Mouse (Mus musculus): ENCODE measurements around the gene Slc41a2. TPM values are rescaled to one million over a fixed set of nuclear protein-coding genes. Genes with fewer than 3 reads are reported as not detected.

Gene Slc41a2
- polyA plus RNA-seq, 1 experiment from 2014 or later, result 0.36 TPM

GRCm38 (mm10) chr10:83185121-83185520 lies 152.6 kb downstream of the Slc41a2 start:
- Histone ChIP-seq H3K4me1 (peaks cover 22% of the 10 kb centered on the region), H3K36me3 (replicated peaks) (no peaks in the 10 kb centered on the region), H3K4me3 (no peak overlapping the region), H3K27ac (no peak overlapping the region), H3K27me3 (ENCODE audit: poor library complexity, severe bottlenecking) (no peaks in the 10 kb centered on the region), H3K9me3 (no peaks in the 10 kb centered on the region)
- DNase-seq (ENCODE audit: extremely low spot score, low spot score), result no peak
- 91% methylated on average over 6 of the region's 6 CpGs for WGBS

- peaks cover 22% of the 10 kb centered on the region for H3K4me1 ChIP-seq
- WGBS, result 81% methylated on average over 7 of the region's 7 CpGs
- H3K36me3 ChIP-seq (replicated peaks), result no peaks in the 10 kb centered on the region
- no peak overlapping the region for H3K4me3 ChIP-seq
- H3K9me3 ChIP-seq, result no peaks in the 10 kb centered on the region
- no peaks in the 10 kb centered on the region for H3K27me3 ChIP-seq (ENCODE audit: poor library complexity, severe bottlenecking)
- H3K27ac ChIP-seq, result peak overlapping the region; percentile 25; the same call in 1 of the 2 replicates
- no peak for DNase-seq (ENCODE audit: extremely low spot score, low spot score)
These were observed 153.1 kb downstream of the Slc41a2 start for GRCm38 (mm10) chr10:83184480-83185069.

- no peak for DNase-seq (ENCODE audit: extremely low spot score, low spot score)
- 81% methylated on average over 12 of the region's 12 CpGs for WGBS
- Histone ChIP-seq H3K27me3 (ENCODE audit: poor library complexity, severe bottlenecking) (no peaks in the 10 kb centered on the region), H3K4me3 (no peak overlapping the region), H3K4me1 (peaks cover 22% of the 10 kb centered on the region), H3K9me3 (no peaks in the 10 kb centered on the region), H3K36me3 (replicated peaks) (no peaks in the 10 kb centered on the region), H3K27ac (peak overlapping the region; percentile 25; the same call in 1 of the 2 replicates)
These were observed 153.8 kb downstream of the Slc41a2 start for GRCm38 (mm10) chr10:83183634-83184479.

GRCm38 (mm10) chr10:83182573-83182960 lies 155.1 kb downstream of the Slc41a2 start:
- Histone ChIP-seq H3K36me3 (replicated peaks) (no peaks in the 10 kb centered on the region), H3K27ac (no peak overlapping the region), H3K9me3 (no peaks in the 10 kb centered on the region), H3K4me1 (peaks cover 22% of the 10 kb centered on the region), H3K4me3 (no peak overlapping the region), H3K27me3 (ENCODE audit: poor library complexity, severe bottlenecking) (no peaks in the 10 kb centered on the region)
- WGBS, result 31% methylated on average over 8 of the region's 8 CpGs
- peak; percentile 66 for DNase-seq (ENCODE audit: extremely low spot score, low spot score)

- H3K4me3 ChIP-seq, result no peak overlapping the region
- no peak for DNase-seq (ENCODE audit: extremely low spot score, low spot score)
- peaks cover 22% of the 10 kb centered on the region for H3K4me1 ChIP-seq
- H3K27ac ChIP-seq, result no peak overlapping the region
- 79% methylated on average over 15 of the region's 15 CpGs for WGBS
- H3K36me3 ChIP-seq (replicated peaks), result no peaks in the 10 kb centered on the region
- H3K27me3 ChIP-seq (ENCODE audit: poor library complexity, severe bottlenecking), result no peaks in the 10 kb centered on the region
- H3K9me3 ChIP-seq, result no peaks in the 10 kb centered on the region
These were observed 155.7 kb downstream of the Slc41a2 start for GRCm38 (mm10) chr10:83181831-83182572.

Other genes starting within 250 kb of the Slc41a2 start
- gene D10Wsu102e, start 22.3 kb upstream of the Slc41a2 start, polyA plus RNA-seq (2016; fragmentation: Nextera tagmentation; extraction: Ambion mirVana), result 1.4 and 1.5 TPM in 2 replicates
- 1.6 and 1.9 TPM in 2 replicates for gene Aldh1l2, start 196.3 kb upstream of the Slc41a2 start, polyA plus RNA-seq (2016; fragmentation: Nextera tagmentation; extraction: Ambion mirVana)
- 35.0 and 36.8 TPM in 2 replicates for gene Washc4, start 205.9 kb upstream of the Slc41a2 start, polyA plus RNA-seq (2016; fragmentation: Nextera tagmentation; extraction: Ambion mirVana)

Measured in forebrain, embryonic 10.5 days (tissue).